Mouse (Mus musculus): Measurements from ENCODE around the gene Zfp414. TPM values are rescaled to one million over a fixed set of nuclear protein-coding genes. Genes with fewer than 3 reads are reported as not detected.

The Zfp414 gene
- total RNA-seq, 2 experiments from 2014 or later, result 18.1 to 21.5 TPM

GRCm38 (mm10) chr17:33649781-33650475 lies 21.0 kb downstream of the Zfp414 start:
- no peak for DNase-seq

- DNase-seq, result no peak
Measured at GRCm38 (mm10) chr17:33666813-33667212, 37.9 kb downstream of the Zfp414 start.

- no peak for DNase-seq
Measured at GRCm38 (mm10) chr17:33669681-33670080, 40.8 kb downstream of the Zfp414 start.

DNA sequence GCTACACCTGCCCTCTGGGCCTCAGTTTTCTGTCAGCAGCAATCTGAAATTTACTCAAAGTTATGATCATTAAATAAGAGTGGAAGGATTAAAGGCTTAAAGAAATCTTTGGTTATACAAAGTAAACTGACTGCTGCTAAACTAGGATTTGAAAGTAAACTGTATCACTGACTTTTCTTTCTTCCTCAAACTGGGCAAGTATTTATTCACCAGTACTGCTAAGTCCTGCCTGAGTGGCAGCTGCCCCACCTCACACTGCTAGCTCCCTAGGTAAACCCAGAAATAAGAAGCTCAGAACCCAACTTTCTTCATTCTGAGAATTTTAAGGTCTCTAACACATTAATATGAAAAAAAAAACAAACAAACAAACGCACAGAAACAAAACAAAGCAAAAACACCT lies 44.9 kb downstream of the Zfp414 start:
- no peak for DNase-seq

DNA sequence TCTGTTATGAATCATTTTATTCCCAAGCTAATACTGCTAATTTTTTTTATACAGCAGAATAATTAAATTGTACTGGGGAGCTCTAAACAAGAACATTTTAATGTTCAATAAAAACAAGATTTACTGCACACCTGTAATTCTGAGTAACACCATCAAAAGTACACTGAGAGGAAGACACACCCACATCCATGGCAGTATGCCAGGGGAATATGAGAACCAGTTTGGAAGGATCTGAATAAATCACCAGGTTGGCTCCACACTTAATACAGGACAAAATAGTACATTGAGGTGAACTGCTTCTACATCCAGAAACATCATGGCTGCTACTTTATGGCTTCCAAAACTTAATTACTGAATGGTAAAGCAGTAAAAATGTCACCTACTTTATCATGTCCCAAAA lies 46.6 kb downstream of the Zfp414 start:
- DNase-seq, result no peak

- DNase-seq, result no peak
Measured at GRCm38 (mm10) chr17:33676086-33676485, 47.2 kb downstream of the Zfp414 start.

GRCm38 (mm10) chr17:33678771-33679170 lies 49.9 kb downstream of the Zfp414 start:
- DNase-seq, result no peak

Other genes starting within 250 kb of the Zfp414 start
- gene Zfp101, start 234.4 kb upstream of the Zfp414 start, total RNA-seq (2021), result 1 to 10 TPM; 5.6 to 7.3 TPM
- gene Actl9, start 196.2 kb upstream of the Zfp414 start, total RNA-seq (2021), result not detected
- 10 to 100 TPM; 24.1 to 44.4 TPM for gene Adamts10, start 104.9 kb upstream of the Zfp414 start, total RNA-seq (2021)
- 1 to 10 TPM; 1.2 to 2.5 TPM for gene Myo1f, start 73.4 kb upstream of the Zfp414 start, total RNA-seq (2021)
- gene Pram1, start 9.0 kb downstream of the Zfp414 start, total RNA-seq (2021), result under 1 TPM; 0.40 to 0.54 TPM
- 100 to 1,000 TPM in 1 of 2 experiments, 10 to 100 TPM in 1; 85.1 to 108 TPM for gene Hnrnpm, start 57.8 kb downstream of the Zfp414 start, total RNA-seq (2021)
- 10 to 100 TPM; 73.2 to 77.9 TPM for gene March2, start 89.6 kb downstream of the Zfp414 start, total RNA-seq (2021)
- gene Rab11b, start 131.4 kb downstream of the Zfp414 start, total RNA-seq (2021), result 100 to 1,000 TPM; 166 to 186 TPM
- gene Angptl4, start 152.7 kb downstream of the Zfp414 start, total RNA-seq (2021), result 10 to 100 TPM; 22.7 to 36.0 TPM
- 10 to 100 TPM; 27.6 to 33.3 TPM for gene Kank3, start 181.4 kb downstream of the Zfp414 start, total RNA-seq (2021)
- 1,000 to 10,000 TPM; 1,176 to 1,238 TPM for gene Rps28, start 195.5 kb downstream of the Zfp414 start, total RNA-seq (2021)
- 100 to 1,000 TPM; 322 to 360 TPM for gene Ndufa7, start 195.5 kb downstream of the Zfp414 start, total RNA-seq (2021)
- gene Cd320, start 214.0 kb downstream of the Zfp414 start, total RNA-seq (2021), result 10 to 100 TPM; 15.0 to 16.5 TPM
- not detected for gene Gm7029, start 244.7 kb downstream of the Zfp414 start, total RNA-seq (2021)